Mouse (Mus musculus) lung, postnatal 10 days (tissue): ENCODE results near the gene Ust.

Source experiments
- DNase-seq: peaks from one replicate; pipeline ENCODE4 v3.0.0; 2021

Ust gene

DNA sequence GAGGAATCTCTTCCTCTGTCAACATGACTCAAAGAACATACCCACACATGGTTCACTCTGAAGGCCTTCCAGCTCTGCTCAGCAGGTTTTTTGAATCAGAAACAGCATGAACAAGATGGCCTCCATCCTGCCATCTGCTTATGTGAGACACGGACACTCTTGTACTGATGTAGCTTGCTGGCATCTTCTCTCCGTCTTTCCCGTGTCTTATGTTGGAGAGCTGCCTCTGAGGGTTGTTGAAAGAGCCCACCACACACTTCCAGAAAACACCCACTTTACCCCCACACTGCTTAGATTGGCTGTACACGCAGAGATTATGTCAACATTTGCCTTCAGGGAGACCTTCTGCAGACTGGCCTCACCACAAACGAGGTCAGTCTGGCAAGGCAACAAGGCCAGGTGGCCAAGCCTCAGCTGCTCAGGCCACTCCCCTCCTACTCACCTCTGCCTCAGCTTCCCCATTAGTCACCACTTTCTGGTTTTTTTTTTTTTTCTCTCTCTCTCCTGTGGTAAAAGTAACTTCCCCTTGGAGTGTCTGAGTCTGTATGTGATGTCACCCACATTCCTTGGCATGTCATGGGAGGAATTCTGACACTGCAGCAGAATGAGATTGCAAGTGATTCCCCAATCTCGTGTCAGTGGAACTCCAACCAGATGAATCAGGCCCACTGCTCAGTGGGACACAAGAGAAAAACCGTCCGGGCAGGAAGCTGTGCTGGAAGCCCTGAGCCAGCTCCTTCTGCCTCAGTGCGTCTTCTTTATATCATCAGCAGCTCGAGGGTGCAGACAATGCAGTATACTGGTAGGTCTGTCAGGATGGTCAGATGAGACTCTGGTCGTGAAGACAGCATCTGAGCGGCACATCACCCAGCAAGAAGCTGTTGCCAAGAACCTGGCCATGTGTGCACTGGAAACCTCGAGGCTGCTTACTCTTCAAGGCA, 19.4 kb downstream of the Ust start:
- DNase-seq = peak; percentile 31

DNA sequence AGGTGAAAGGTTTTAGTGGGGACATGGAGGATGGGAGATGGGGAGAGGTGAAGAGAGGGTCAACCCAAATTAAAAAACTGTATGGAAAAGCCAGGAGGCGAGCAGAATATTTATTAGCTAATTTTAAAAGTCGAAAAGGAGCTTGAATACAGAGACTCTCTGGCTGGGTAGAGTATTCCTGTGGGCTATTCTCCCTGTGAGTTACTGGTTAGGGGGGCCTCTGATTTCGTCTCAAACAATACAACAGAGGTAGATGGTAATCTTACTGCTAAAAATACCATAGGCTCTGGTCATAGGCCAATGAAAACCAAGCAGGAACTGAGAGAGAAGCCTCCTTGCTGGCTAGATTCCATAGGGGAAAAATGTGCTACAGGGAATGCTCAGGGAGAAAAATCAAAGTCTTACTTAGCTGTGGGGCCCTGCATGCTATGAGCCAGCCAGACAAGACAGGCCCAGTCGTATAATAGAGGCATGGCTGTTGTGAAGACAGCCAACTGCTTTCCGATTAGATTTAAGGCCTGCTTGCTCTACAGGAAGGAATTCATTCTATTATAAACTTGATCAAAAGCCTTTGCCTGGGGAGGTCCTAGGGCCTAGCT, 23.0 kb downstream of the Ust start:
- DNase-seq = no peak

- DNase-seq = no peak
These were observed 26.6 kb downstream of the Ust start for GRCm38 (mm10) chr10:8491909-8492591.

DNA sequence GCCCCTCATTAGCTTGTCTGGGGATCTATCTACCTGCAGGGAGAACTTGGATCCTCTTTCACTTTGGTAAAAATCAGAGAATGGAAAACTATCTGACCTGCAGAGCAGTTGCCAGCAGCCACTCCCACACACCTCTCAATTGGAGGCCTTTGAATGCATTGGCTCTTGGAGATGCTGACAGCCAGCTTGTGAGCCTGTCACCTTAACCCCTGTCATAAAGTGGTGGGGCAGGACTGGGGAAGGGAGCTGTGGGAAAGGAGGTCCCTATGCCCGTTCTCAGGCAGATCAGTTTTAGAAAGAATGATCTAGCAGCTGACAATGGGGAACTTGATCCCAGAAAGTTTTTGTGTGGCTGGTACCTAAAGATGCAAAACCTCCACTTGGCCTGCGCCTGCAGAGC, 31.2 kb downstream of the Ust start:
- DNase-seq = no peak

- DNase-seq = no peak
These were observed 34.1 kb downstream of the Ust start for GRCm38 (mm10) chr10:8484487-8484886.

DNA sequence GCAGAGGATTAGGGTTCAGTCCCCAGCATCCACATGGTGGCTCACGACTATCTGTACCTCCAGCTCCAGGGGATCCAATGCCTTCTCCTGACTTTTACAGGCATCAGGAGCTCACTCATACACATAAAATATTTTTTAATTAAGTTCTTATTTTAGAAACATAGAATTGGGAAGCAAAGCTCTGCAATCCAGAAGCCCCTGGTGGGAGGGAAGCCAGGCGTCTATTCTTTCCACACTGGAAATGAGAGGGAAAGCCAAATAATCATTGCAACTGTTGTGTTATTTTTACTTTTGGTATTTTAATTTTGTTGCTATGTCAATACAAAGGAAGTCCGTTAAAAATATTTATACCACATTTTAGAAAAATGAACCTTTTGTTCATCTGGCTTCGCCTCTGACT, 35.8 kb downstream of the Ust start:
- DNase-seq = no peak

GRCm38 (mm10) chr10:8479779-8480178, 38.8 kb downstream of the Ust start:
- no peak for DNase-seq

- no peak for DNase-seq
These were observed 40.7 kb downstream of the Ust start for GRCm38 (mm10) chr10:8477936-8478335.

- DNase-seq = no peak
These were observed 46.6 kb downstream of the Ust start for GRCm38 (mm10) chr10:8471995-8472394.

DNA sequence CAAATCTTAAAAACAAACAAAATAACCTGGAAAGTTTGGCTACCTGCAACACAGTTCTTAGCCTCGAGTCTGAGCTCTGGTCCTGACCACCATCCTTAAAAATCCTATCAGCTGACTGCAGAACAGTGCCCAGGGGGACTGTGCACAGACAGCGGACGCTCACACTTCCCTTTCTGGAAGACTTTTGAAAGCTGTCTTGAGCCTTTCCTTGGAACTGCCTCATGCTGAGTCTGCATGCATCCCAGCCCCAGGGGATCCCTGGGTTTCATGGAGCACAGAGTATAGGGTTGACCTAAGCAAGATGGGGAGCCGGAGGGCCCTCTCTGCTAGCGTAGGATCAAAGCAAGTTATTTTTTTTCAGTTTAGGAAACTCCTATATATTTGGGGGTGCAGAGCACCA, 47.6 kb downstream of the Ust start:
- no peak for DNase-seq

GRCm38 (mm10) chr10:8469516-8469915, 49.1 kb downstream of the Ust start:
- DNase-seq = no peak

GRCm38 (mm10) chr10:8468651-8469386, 49.8 kb downstream of the Ust start:
- no peak for DNase-seq

DNA sequence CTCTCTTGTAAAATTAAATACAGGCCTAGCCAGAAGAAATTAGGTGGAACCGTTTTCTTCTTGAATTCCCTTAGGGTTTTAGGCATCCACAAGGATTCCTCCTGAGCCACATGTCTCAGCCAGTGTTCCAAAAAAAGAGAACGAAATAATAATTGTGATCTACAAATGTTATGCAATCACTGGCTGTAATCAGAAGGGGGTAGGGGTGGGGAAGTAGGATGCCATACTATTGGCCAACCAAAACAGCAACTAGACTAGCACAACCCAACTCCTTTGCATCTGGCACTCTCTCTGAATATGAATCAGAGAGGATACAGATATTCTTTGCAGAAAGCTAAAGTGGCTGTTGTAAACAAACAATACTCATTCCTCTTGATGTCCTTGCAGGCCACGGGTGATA, 52.7 kb downstream of the Ust start:
- DNase-seq = no peak

DNA sequence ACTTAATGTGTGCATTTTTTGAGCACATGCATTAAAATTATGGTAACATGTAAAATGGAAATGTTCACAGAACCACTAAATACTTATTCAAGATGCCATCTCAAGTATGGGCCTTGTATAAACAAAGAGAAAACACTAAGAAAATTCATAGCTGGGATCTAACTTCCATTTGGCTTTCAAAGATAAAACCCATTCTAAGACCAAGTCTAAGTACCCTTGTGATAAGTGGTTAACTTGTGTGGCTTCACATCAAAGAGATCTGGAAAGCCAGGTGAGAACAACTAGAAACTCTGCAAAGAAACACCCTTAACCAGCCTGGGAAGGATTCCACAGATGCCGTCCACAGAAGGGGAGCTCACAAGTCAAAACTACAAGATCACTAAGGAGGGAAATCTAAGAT, 53.4 kb downstream of the Ust start:
- DNase-seq = no peak

DNA sequence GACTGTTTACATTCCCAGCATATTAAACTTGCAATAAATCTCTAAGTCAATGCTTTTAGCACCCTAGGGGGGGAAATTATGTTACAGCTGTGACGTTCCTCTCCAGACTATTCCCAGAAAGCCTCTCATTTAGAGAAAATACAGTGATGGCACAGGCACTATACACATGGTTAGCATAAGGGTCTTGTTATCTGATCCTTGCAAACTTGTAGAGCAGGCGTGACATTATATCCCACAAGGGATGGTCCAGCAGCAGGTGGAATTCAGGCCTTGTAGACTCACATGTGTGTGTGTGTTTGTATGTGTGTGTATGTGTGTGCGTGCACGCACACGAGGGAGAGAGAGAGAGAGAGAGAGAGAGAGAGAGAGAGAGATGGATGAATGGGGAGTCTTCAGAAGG, 57.3 kb downstream of the Ust start:
- DNase-seq = no peak

DNA sequence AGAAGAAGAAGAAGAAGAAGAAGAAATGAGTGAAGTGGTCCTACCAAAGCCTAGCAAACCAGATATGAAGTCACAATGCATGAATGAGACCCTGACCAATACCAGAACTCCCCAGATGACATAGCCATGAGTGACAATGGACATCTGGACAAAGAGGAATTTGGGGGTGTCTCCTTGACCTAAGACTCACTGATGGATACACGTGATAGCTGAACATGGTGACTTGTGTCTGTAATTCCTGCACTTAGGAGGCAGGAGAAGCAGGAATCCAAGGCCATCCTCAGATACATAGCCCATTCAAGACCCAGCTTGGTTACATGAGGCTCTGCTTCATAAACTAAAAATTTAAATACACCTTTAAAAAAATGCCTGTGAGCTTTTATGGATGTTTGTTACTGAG, 63.9 kb downstream of the Ust start:
- no peak for DNase-seq

DNA sequence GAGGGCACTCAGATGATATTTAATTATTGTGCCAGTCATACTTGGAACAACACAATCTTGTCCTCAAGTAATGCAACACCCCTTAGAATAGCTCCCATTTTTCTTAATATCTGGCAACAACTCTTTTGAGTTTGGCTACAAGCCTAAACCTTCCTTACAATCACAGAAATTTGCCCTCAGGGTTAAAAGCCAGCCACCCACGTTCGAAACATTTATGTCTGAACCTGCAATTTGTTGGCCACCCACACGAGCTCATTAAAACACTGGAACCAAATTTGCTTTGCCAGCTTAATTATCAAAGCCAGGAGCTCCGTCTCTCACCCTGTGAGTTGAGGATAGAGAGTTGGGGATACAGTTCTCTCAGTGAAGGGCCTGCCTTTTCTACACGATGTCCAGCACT, 70.9 kb downstream of the Ust start:
- no peak for DNase-seq

- DNase-seq = no peak
These were observed 71.7 kb downstream of the Ust start for GRCm38 (mm10) chr10:8446972-8447371.

DNA sequence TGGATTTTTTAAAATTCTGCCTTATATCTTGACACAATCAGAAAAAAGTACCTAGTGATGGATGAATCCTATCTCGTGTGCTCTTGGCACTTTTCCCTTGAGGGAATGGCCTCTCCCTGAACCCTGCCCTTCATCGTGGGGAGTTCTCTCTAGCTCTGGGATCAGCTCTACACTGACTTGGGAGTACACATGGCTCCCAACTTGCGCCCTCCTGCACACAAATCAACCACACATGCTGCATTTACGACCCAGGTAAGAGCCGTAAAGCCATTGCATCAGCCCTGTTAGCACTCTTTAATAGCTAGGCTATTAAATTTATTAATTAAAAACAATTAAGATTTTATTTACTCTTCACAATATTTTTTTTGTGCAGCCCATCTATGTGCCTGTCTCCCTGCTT, 74.6 kb downstream of the Ust start:
- DNase-seq = no peak

DNA sequence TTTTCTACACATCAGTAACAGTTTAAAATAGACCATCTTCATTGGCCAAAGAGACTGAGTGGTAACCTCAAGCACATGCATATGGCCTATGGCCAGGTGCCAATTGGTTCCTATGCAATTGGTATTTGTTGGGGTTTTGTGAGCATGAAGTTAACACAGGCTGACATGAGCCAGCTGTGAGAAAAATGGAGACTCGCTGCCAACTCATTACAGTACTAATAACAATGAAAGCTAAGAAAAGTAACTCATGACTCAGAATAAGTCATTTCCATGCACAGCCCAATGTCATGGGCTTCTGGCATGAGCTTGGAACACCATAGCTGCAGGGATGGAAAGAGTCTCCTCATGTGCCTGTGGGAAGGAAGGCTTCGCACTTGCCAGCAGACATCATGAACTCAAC, 86.8 kb downstream of the Ust start:
- peak; percentile 37 for DNase-seq

DNA sequence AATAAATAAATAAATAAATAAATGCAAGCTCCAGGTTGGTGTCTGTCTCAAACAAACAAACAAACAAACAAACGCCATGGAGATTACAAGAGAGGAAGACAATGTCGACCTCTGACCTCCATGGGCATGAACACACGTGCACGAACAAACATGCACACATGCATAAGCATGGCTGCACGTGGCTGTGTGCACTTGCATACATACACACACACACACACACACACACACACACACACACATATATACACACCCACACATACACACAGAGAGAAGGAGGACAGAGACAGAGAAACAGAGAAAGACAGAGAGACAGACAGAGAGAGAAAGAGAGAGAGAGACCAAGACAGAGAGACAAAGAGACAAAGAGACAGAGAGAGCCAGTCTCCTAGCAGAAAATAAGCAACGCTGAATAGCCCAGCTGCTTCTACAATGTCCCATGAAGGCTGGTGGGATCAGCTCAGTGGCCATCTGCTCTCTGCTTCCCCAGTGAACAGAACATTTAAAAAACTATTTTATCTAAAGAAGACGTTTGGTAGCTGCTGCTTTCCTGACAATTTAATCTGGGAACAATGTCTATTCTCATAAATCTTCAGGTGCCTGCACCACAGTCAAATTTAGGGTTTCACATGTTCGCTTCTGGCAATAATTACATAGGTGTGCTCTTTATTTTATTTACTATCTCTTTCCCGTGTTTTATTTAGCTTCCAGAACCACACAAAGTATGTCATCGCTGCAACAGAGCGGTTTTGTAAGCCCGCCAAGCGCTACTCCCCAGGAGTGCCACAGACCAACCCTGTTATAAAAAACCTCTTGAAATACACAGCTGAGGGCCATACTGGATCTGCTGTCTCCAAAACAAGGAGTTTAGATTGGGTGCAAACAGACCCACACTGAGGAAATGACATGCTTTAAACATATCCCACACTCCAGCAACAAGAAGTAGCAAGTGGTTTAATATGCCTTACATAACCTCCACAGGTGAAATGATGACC, 89.5 kb downstream of the Ust start:
- DNase-seq = no peak
